Mouse (Mus musculus): ENCODE data around the gene Csnk1g2. TPM values are rescaled to one million over a fixed set of nuclear protein-coding genes. Genes with fewer than 3 reads are reported as not detected.
A peak's percentile ranks its signal among the peaks of the same experiment; 100 is the strongest.

Gene Csnk1g2
- polyA plus RNA-seq, 1 experiment from 2014 or later, result 65.0 TPM

DNA sequence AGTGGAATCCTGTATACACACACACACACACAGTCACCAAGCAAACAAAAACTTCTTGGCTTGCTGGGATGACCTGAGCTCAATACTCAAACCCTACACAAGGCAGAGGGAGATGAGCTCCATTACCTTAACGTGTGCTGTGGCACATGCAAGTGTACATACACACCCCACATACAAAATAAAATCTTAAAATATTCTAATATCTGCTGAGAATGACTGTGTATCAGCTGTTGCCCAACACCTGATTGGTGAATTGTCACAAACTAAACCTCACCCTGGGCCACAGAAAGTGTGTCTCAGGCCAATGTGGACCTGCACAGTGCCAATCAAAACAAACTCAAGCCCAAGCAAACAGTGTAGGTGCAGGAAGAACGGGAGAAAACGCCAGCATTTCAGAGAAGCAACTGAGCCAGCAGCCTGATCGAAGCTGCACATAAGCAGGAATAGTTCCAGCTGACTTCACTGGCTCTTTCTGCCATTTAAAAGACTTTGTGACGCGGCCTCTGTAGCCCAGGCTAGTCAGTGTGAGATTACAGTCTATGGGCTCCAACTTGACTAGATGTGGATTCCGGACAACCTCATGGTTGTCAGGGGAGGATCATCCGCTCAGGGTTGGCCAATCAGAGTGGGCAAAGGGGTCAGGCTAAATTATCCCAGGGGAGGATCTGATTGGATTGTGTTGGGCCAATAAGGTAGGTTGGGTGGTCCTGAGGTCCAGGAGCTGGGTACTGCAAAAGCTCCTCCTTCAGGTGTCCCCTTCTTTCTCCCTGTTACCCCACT is 3.0 kb upstream of the Csnk1g2 start:
- no peak overlapping the region for H3K9ac ChIP-seq (ENCODE audit: low read length)
- 0 out of 4 replicates have a peak overlapping the region, but pooled peaks of 1 of the 2 experiments have one; percentile 24 for H3K27ac ChIP-seq (replicated peaks in 1 of 2; ENCODE audit: control insufficient read depth in 1 of 2, insufficient read depth in 1 of 2, low read depth in 2 of 2, low read length in 2 of 2)
- H3K4me3 ChIP-seq (ENCODE audit: control insufficient read depth in 1 of 2, insufficient read depth in 1 of 2, low read depth in 1 of 2, low read length in 2 of 2), result no peak overlapping the region
- WGBS, result 33% methylated on average over 8 of the region's 8 CpGs
- ATAC-seq (ENCODE audit: insufficient number of reproducible peaks, insufficient read depth, low FRiP score, low read depth), result no peak
- H3K9me3 ChIP-seq (ENCODE audit: control insufficient read depth, low read length), result no peaks in the 10 kb centered on the region
- H3K27me3 ChIP-seq (ENCODE audit: control insufficient read depth, insufficient read depth, low read length), result no peaks in the 10 kb centered on the region
- H3K4me1 ChIP-seq (ENCODE audit: control insufficient read depth in 2 of 2, insufficient read depth in 2 of 2, low read length in 2 of 2), result peaks cover 16 to 22% of the 10 kb centered on the region in 2 experiments
- H3K36me3 ChIP-seq (ENCODE audit: control insufficient read depth, insufficient read depth, low read length), result peaks cover 17% of the 10 kb centered on the region
- H3K4me2 ChIP-seq (ENCODE audit: low read length), result no peak overlapping the region

DNA sequence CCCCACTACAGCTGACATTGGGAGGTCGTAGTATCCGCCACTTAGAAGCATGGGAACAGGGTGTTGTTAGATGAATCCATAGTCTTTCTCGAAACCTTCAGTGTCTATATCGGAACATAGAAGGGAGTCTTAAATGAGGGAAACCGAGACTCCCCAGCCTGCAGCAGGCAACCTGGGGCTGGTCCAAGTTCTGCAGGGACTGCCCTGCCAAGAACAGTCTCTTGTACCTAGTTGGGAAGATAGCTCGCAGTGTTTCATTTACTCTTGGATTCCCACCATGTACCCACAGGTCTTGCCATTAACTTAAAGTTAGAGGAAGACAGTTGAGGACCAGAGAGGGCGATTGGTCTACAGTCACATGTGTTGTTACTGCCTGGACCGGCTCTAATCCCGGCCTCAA is 2.3 kb upstream of the Csnk1g2 start:
- Histone ChIP-seq H3K4me2 (ENCODE audit: low read length) (no peak overlapping the region), H3K36me3 (ENCODE audit: control insufficient read depth, insufficient read depth, low read length) (peaks cover 10% of the 10 kb centered on the region), H3K4me1 (ENCODE audit: control insufficient read depth in 2 of 2, insufficient read depth in 2 of 2, low read length in 2 of 2) (peaks cover 16 to 29% of the 10 kb centered on the region in 2 experiments), H3K27ac (replicated peaks in 1 of 2; ENCODE audit: control insufficient read depth in 1 of 2, insufficient read depth in 1 of 2, low read depth in 2 of 2, low read length in 2 of 2) (no peak overlapping the region), H3K4me3 (ENCODE audit: control insufficient read depth in 1 of 2, insufficient read depth in 1 of 2, low read depth in 1 of 2, low read length in 2 of 2) (no peak overlapping the region), H3K9ac (ENCODE audit: low read length) (no peak overlapping the region), H3K9me3 (ENCODE audit: control insufficient read depth, low read length) (no peaks in the 10 kb centered on the region), H3K27me3 (ENCODE audit: control insufficient read depth, insufficient read depth, low read length) (no peaks in the 10 kb centered on the region)
- 80% methylated on average over 9 of the region's 9 CpGs for WGBS
- ATAC-seq (ENCODE audit: insufficient number of reproducible peaks, insufficient read depth, low FRiP score, low read depth), result no peak

GRCm38 (mm10) chr10:80620796-80621689 is 1.6 kb upstream of the Csnk1g2 start:
- ATAC-seq (ENCODE audit: insufficient number of reproducible peaks, insufficient read depth, low FRiP score, low read depth), result no peak
- no peaks in the 10 kb centered on the region for H3K9me3 ChIP-seq (ENCODE audit: control insufficient read depth, low read length)
- no peaks in the 10 kb centered on the region for H3K27me3 ChIP-seq (ENCODE audit: control insufficient read depth, insufficient read depth, low read length)
- H3K4me2 ChIP-seq (ENCODE audit: low read length), result peak overlapping the region; percentile 71
- H3K4me3 ChIP-seq (ENCODE audit: control insufficient read depth in 1 of 2, insufficient read depth in 1 of 2, low read depth in 1 of 2, low read length in 2 of 2), result peak overlapping the region; percentile 83 to 92
- WGBS, result 58% methylated on average over 16 of the region's 16 CpGs
- H3K4me1 ChIP-seq (ENCODE audit: control insufficient read depth in 2 of 2, insufficient read depth in 2 of 2, low read length in 2 of 2), result peaks cover 18 to 33% of the 10 kb centered on the region in 2 experiments
- H3K27ac ChIP-seq (replicated peaks in 1 of 2; ENCODE audit: control insufficient read depth in 1 of 2, insufficient read depth in 1 of 2, low read depth in 2 of 2, low read length in 2 of 2), result peak overlapping the region; percentile 89 to 99
- H3K9ac ChIP-seq (ENCODE audit: low read length), result peak overlapping the region; percentile 63
- H3K36me3 ChIP-seq (ENCODE audit: control insufficient read depth, insufficient read depth, low read length), result peaks cover 3% of the 10 kb centered on the region

GRCm38 (mm10) chr10:80621690-80621939 is 1.0 kb upstream of the Csnk1g2 start:
- no peak for ATAC-seq (ENCODE audit: insufficient number of reproducible peaks, insufficient read depth, low FRiP score, low read depth)
- 2% methylated on average over 9 of the region's 9 CpGs for WGBS
- Histone ChIP-seq H3K27ac (replicated peaks in 1 of 2; ENCODE audit: control insufficient read depth in 1 of 2, insufficient read depth in 1 of 2, low read depth in 2 of 2, low read length in 2 of 2) (peak overlapping the region; percentile 89 to 99), H3K9ac (ENCODE audit: low read length) (peak overlapping the region; percentile 63), H3K27me3 (ENCODE audit: control insufficient read depth, insufficient read depth, low read length) (no peaks in the 10 kb centered on the region), H3K9me3 (ENCODE audit: control insufficient read depth, low read length) (no peaks in the 10 kb centered on the region), H3K4me1 (ENCODE audit: control insufficient read depth in 2 of 2, insufficient read depth in 2 of 2, low read length in 2 of 2) (peaks cover 20 to 39% of the 10 kb centered on the region in 2 experiments), H3K36me3 (ENCODE audit: control insufficient read depth, insufficient read depth, low read length) (no peaks in the 10 kb centered on the region), H3K4me2 (ENCODE audit: low read length) (peak overlapping the region; percentile 71), H3K4me3 (ENCODE audit: control insufficient read depth in 1 of 2, insufficient read depth in 1 of 2, low read depth in 1 of 2, low read length in 2 of 2) (peak overlapping the region; percentile 83 to 92)

GRCm38 (mm10) chr10:80621940-80622660 is 538 bp upstream of the Csnk1g2 start:
- Histone ChIP-seq H3K27ac (replicated peaks in 1 of 2; ENCODE audit: control insufficient read depth in 1 of 2, insufficient read depth in 1 of 2, low read depth in 2 of 2, low read length in 2 of 2) (peak overlapping the region; percentile 90 to 99), H3K36me3 (ENCODE audit: control insufficient read depth, insufficient read depth, low read length) (no peaks in the 10 kb centered on the region), H3K4me1 (ENCODE audit: control insufficient read depth in 2 of 2, insufficient read depth in 2 of 2, low read length in 2 of 2) (peaks cover 20 to 40% of the 10 kb centered on the region in 2 experiments), H3K4me2 (ENCODE audit: low read length) (peak overlapping the region; percentile 71), H3K9ac (ENCODE audit: low read length) (peak overlapping the region; percentile 96), H3K27me3 (ENCODE audit: control insufficient read depth, insufficient read depth, low read length) (no peaks in the 10 kb centered on the region), H3K4me3 (ENCODE audit: control insufficient read depth in 1 of 2, insufficient read depth in 1 of 2, low read depth in 1 of 2, low read length in 2 of 2) (peak overlapping the region; percentile 86 to 92), H3K9me3 (ENCODE audit: control insufficient read depth, low read length) (no peaks in the 10 kb centered on the region)
- under 1% methylated on average over 64 of the region's 64 CpGs for WGBS
- peak; percentile 95 for ATAC-seq (ENCODE audit: insufficient number of reproducible peaks, insufficient read depth, low FRiP score, low read depth)

DNA sequence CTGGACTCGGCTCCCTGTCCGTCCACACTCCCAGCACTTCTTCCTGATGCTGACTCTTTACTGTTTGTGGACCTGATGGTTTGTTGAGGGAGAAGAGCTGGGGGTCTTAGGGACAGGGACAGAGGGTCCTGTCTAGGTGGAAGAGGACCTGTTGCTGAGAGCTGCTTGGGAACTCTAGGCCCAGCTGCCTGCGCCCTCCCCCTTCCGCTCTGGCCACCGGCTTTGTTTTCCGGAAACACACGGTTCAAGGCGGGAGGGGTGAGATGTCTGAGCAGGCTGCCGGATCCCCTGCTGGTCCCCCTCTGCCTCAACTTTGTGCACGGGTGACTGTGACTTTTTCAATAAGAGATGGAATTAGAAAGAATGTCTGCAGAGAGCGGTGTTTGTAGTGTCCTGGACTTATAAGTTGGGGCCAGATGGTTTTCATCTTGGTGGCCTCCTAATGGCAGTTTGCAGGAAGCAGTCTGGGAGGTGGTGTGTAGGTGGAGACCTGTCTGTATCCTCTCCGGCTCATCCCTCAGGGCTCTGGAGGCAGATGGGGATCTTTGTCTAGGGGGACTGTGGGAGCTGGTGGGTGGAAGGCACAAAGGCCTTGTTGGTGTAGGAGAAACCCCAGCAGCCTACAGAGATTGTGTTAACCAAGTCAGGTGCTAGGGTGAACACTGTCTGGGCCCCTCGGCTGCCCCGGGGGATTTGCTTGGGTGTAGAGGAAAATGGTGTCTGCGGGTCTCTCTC is 986 bp downstream of the Csnk1g2 start:
- Histone ChIP-seq H3K36me3 (ENCODE audit: control insufficient read depth, insufficient read depth, low read length) (no peaks in the 10 kb centered on the region), H3K4me1 (ENCODE audit: control insufficient read depth in 2 of 2, insufficient read depth in 2 of 2, low read length in 2 of 2) (peaks cover 28 to 50% of the 10 kb centered on the region in 2 experiments), H3K9me3 (ENCODE audit: control insufficient read depth, low read length) (no peaks in the 10 kb centered on the region), H3K27me3 (ENCODE audit: control insufficient read depth, insufficient read depth, low read length) (no peaks in the 10 kb centered on the region), H3K4me2 (ENCODE audit: low read length) (peak overlapping the region; percentile 98), H3K4me3 (ENCODE audit: control insufficient read depth in 1 of 2, insufficient read depth in 1 of 2, low read depth in 1 of 2, low read length in 2 of 2) (peak overlapping the region; percentile 86 to 92), H3K27ac (replicated peaks in 1 of 2; ENCODE audit: control insufficient read depth in 1 of 2, insufficient read depth in 1 of 2, low read depth in 2 of 2, low read length in 2 of 2) (peak overlapping the region; percentile 86 to 90), H3K9ac (ENCODE audit: low read length) (peak overlapping the region; percentile 96)
- WGBS, result 13% methylated on average over 15 of the region's 15 CpGs
- no peak for ATAC-seq (ENCODE audit: insufficient number of reproducible peaks, insufficient read depth, low FRiP score, low read depth)

- WGBS, result 86% methylated on average over 4 of the region's 4 CpGs
- Histone ChIP-seq H3K9me3 (ENCODE audit: control insufficient read depth, low read length) (no peaks in the 10 kb centered on the region), H3K4me1 (ENCODE audit: control insufficient read depth in 2 of 2, insufficient read depth in 2 of 2, low read length in 2 of 2) (peaks cover 42 to 66% of the 10 kb centered on the region in 2 experiments), H3K4me3 (ENCODE audit: control insufficient read depth in 1 of 2, insufficient read depth in 1 of 2, low read depth in 1 of 2, low read length in 2 of 2) (no peak overlapping the region), H3K36me3 (ENCODE audit: control insufficient read depth, insufficient read depth, low read length) (no peaks in the 10 kb centered on the region), H3K9ac (ENCODE audit: low read length) (peak overlapping the region; percentile 22; the same call in 1 of the 2 replicates), H3K27me3 (ENCODE audit: control insufficient read depth, insufficient read depth, low read length) (no peaks in the 10 kb centered on the region), H3K27ac (replicated peaks in 1 of 2; ENCODE audit: control insufficient read depth in 1 of 2, insufficient read depth in 1 of 2, low read depth in 2 of 2, low read length in 2 of 2) (no peak overlapping the region), H3K4me2 (ENCODE audit: low read length) (no peak overlapping the region)
- no peak for ATAC-seq (ENCODE audit: insufficient number of reproducible peaks, insufficient read depth, low FRiP score, low read depth)
Measured at GRCm38 (mm10) chr10:80625764-80626163, 3.1 kb downstream of the Csnk1g2 start.

Measured in heart, embryonic 14.5 days (tissue).